Mouse (Mus musculus) spleen, adult 2 months (tissue): ENCODE measurements around the gene Gm28539.

ENCODE experiments used
- CTCF ChIP-seq: fragments of 200-500 bp; IDR thresholded peaks from 2 replicates; pipeline ENCODE4 v1.5.1; 2011; ENCODE audit warnings: mild to moderate bottlenecking, inconsistent platforms; ENCODE audit not compliant: insufficient read depth, insufficient read length, insufficient replicate concordance; ENCODE audit errors: extremely low read depth
- POLR2A ChIP-seq: fragments of 200-500 bp; IDR thresholded peaks from 2 replicates; pipeline ENCODE4 v1.6.1; 2011; ENCODE audit warnings: low read depth, low read length, inconsistent platforms

DNA sequence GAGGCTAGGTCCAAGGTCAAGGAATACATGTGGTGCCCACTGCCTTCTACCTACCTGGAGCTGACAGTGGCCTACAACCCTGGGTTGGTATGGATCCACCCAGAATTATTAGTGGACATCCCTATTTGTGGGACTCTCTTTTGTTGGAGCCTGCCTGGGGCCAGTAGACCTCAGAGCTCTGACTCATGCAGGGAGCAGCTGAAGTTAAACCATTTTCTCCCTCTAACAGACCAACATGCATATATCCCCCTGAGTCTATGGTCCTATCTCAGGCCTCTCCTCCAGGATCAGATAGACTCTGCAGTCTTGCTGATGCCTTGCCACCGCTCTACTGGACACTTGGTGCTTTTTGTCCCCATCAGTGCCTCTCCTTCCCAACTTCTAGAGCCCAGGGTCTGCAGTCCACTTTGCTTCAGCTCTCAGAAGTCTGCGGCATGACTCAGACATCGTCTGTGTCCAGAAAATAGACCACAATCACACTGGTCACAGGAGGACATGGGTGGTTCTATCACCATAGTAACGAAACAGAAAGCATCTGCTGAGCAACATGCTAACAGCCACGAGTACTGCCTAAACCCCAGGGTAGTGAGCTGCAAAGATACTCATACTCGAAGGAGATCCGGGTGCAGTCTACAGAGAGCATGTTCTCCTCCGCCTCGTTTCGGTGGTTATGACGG is 41.0 kb upstream of the Gm28539 start:
- TF ChIP-seq POLR2A (no peak), CTCF (no peak)
